Mouse (Mus musculus) bone marrow, adult 2 months (tissue): ENCODE results near the gene Dock6.

Source experiments
- CTCF ChIP-seq: fragments of 200-500 bp; IDR thresholded peaks from 2 replicates; pipeline ENCODE4 v1.5.1; 2011; ENCODE audit warnings: low read length, control low read depth; ENCODE audit not compliant: control insufficient read depth, insufficient read depth
- POLR2A ChIP-seq: fragments of 200-500 bp; IDR thresholded peaks from 2 replicates; pipeline ENCODE4 v1.6.1; 2011; ENCODE audit warnings: low read depth, mild to moderate bottlenecking, control low read depth, low read length, borderline replicate concordance; ENCODE audit not compliant: control insufficient read depth

DNA sequence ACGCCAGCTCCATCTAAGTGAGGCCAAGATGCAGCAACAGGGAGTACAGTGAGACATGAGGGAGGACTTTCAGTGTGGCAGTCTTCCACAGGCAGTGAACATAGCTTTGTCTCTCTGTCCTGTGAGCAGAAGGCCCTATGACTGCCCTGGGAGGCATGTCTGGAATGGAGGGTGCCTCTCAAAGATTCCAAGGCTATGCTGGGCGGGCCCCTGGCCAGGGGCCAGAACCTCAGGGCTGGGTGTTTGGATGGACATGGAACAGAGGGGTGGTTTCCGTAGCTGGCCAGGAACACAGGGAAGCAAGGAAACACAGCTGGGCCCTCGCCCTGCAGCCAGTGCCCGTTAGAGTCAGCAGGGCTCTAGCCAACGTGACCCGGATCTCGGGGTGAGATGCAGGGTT lies 60.6 kb downstream of the Dock6 start:
- TF ChIP-seq POLR2A: no peak
- no peak for TF ChIP-seq CTCF
